Mouse (Mus musculus): ENCODE results near the gene Plppr1.
A peak's percentile ranks its signal among the peaks of the same experiment; 100 is the strongest.
"Not testable (repeated sequence)": the region's sequence is repeated elsewhere in the genome, so short reads cannot be mapped to it uniquely, and the experiment has no call there.

The Plppr1 gene

GRCm38 (mm10) chr4:49232206-49233031 is 173.3 kb downstream of the Plppr1 start:
- DNase-seq (ENCODE audit: low spot score) = no peak

DNA sequence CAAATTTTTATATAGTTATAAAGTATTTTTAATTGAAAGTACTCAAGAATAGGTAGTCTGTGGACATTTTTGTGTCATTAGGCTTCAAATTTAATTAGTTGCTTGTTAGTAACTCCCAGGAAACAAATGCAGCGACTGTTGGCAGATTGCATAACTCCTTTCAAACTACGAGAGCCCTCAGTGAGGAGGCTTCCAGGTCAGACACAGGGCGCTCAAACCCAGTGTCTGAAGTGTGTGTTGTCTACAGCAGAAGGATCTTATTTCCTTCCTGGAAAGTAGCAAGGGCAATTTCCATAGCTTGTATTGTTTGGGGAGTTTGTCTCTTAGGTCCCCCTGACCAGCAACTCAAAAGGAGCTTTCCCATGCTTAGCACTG is 173.9 kb downstream of the Plppr1 start:
- no peak for DNase-seq (ENCODE audit: low spot score)

DNA sequence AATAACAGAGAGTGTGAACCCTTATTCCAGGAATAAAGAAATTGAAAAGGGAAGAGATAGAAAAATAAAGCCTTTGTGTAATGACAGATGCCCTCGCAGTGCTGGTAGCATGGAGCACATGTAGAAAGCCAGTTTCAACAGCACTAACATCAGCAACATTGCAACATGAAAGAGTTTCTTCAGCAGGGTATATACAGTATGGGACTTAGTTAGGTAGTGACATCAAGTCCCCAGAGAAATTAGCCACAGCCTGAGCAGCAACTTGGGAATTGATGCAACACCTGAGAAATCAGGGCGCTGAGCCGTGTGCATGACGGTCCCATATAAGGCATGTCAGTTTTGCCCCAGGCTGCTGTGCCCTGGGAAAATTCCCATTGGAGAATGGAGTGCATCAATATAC is 179.0 kb downstream of the Plppr1 start:
- no peak for DNase-seq (ENCODE audit: low spot score)

GRCm38 (mm10) chr4:49239451-49239850 is 180.4 kb downstream of the Plppr1 start:
- DNase-seq (ENCODE audit: low spot score) = no peak

DNA sequence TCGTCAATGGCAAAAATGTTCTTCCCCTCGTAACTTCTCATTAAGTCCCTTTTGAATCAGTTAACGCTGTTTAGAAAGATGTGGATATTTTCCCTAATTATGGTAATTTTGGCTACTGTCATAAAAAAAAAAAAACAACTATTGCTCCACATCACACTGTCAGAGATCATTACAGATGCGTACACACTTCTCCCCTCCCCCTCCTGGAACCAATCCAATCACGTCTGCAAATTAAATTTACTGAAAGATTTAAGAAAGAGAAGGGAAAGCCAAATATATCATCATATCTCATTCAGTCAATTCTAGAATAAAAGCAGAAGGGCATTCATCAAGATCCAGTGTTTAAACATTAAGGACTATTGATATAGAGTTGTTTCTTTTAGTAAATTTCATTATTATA is 185.7 kb downstream of the Plppr1 start:
- no peak for DNase-seq (ENCODE audit: low spot score)

- no peak for DNase-seq (ENCODE audit: low spot score)
These were observed 186.2 kb downstream of the Plppr1 start for GRCm38 (mm10) chr4:49245274-49245673.

DNA sequence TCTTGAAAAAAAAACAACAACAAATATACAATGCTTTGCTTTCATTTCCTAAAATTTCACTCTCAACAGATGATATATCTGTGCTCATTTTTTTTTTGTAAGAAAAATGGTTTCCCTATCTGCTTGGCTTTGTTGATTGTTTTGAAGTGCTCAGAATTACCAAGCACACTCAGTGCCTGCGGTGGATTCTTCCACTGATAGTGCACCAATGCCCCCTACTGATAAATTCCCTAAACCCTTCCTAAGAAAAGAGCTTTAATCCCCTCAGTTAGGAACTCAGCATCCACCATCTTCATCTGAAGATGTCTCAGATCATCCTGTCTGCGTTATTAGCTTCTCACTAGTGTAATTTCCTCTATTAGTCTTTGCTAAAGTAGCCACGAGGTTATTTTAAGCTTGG is 192.2 kb downstream of the Plppr1 start:
- no peak for DNase-seq (ENCODE audit: low spot score)

- no peak for DNase-seq (ENCODE audit: low spot score)
These were observed 193.1 kb downstream of the Plppr1 start for GRCm38 (mm10) chr4:49252169-49252568.

GRCm38 (mm10) chr4:49278515-49278914 is 219.4 kb downstream of the Plppr1 start:
- DNase-seq (ENCODE audit: low spot score) = no peak

- DNase-seq (ENCODE audit: low spot score) = no peak
These were observed 225.7 kb downstream of the Plppr1 start for GRCm38 (mm10) chr4:49284692-49285291.

- DNase-seq (ENCODE audit: low spot score) = no peak
These were observed 226.5 kb downstream of the Plppr1 start for GRCm38 (mm10) chr4:49285340-49286196.

GRCm38 (mm10) chr4:49286197-49286492 is 227.1 kb downstream of the Plppr1 start:
- no peak for DNase-seq (ENCODE audit: low spot score)

DNA sequence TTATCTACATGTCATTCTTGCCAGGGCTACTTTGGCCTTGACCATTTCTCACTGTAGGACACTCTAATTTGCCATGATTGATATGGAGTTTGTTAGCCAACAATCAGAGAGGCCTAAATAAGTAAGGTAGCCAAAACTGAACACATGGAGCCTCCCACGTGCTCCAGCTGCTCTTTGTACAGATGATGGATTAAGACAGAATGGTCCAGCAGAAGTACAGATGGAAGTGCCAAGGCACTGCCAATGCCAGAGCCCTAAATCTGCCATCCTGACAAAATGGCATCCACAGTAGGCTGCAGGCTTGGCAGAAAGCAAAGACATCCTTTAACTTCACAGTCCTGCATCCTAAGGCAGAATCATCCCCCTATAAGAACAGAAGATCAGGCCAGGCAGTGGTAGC is 237.4 kb downstream of the Plppr1 start:
- no peak for DNase-seq (ENCODE audit: low spot score)

GRCm38 (mm10) chr4:49299576-49299975 is 240.5 kb downstream of the Plppr1 start:
- DNase-seq (ENCODE audit: low spot score) = no peak

- peak; percentile 10 for DNase-seq (ENCODE audit: low spot score)
These were observed 263.0 kb downstream of the Plppr1 start for GRCm38 (mm10) chr4:49321903-49322635.

DNA sequence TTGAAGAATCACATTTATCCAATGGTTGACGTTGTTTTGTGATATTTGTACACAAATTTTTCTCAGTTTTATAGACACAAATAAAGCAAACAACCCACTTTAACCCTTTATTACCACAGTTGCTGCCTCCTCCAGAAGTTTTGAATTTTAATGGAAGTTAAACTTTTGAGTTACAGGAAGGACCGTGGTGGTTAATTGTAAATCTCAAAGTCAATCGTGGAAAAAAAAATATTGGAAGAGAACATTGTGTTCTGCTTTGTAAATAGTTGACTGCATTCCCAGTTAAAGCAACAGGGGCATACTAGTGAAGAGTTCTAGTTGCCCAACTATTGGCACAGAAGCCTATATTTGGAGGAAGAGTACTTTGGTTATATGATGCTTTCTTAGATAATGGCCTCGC is 278.9 kb downstream of the Plppr1 start:
- DNase-seq (ENCODE audit: low spot score) = not testable (repeated sequence)

DNA sequence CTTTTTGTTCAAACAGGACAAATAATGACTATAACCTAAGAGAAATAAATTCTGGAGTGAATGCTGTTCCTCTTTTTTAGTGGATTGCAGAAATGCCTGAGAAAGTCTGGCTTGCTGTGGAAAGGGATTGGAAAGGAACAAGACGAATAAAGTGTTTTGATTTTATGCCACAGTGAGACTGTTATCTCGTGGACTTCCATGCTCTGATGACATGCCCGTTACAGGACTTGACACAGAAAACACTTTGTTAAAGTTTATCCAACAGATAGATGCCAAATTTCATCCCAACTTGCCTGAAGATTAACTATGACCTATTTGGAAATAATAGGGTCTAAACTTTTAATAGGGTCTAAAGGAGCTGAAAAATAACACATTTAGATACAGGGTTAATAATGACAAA is 281.0 kb downstream of the Plppr1 start:
- DNase-seq (ENCODE audit: low spot score) = not testable (repeated sequence)

DNA sequence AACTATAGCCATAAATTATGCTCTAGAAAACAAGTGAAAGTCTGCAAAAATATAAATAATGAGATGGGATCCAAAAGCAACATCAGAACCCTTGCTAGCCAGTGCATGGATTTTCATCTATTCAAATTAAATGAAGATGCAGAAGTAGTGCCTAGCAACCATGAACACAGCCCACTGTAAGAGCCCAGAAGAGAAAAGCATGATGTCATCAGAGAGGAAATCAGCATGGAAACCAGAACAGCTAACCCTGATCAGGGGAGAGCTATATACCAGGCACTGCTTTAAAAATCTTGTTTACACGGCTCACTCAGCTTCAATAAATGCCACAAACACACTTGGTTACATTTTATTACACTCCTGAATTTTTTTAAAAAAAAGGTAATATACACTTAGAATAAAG is 288.9 kb downstream of the Plppr1 start:
- not testable (repeated sequence) for DNase-seq (ENCODE audit: low spot score)

DNA sequence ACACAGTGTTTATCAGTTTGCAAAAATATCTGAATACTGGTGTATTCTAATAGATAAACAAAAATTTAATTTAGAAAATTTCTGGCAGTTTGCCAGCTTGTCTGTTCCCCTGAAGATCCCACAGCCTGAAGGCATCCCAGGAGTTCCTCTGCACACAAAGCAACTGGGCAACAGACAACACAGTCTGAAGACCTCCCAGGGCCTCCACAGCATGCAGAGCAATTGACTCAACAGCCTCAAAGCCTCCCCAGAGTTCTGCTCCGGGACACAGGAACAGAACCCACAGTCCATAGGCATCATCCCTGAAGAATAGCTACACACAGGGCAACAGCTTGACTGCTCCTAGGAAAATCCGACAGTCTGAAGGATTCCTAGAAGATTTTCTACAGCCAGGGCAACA is 289.6 kb downstream of the Plppr1 start:
- DNase-seq (ENCODE audit: low spot score) = no peak

GRCm38 (mm10) chr4:49350470-49350869 is 291.4 kb downstream of the Plppr1 start:
- no peak for DNase-seq (ENCODE audit: low spot score)

DNA sequence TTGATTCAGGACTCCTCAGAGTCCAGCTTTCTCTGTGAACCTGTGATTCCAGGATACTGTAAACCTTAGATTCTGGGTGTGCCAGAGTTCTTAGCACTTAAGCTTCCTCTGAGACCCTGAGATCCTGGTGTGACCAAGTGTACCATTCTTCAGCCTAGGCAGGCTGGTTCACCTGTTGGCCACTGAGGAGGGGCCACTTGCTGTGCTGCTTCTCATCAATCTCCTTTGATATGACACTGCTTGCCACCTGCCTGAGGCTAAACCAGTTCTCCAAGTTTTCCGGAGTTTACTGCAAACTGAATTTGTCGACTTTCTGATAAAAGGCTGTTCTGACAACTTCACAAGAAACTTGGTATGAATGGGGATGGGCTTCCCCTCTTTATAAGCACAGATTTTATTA is 298.0 kb downstream of the Plppr1 start:
- no peak for DNase-seq (ENCODE audit: low spot score)

DNA sequence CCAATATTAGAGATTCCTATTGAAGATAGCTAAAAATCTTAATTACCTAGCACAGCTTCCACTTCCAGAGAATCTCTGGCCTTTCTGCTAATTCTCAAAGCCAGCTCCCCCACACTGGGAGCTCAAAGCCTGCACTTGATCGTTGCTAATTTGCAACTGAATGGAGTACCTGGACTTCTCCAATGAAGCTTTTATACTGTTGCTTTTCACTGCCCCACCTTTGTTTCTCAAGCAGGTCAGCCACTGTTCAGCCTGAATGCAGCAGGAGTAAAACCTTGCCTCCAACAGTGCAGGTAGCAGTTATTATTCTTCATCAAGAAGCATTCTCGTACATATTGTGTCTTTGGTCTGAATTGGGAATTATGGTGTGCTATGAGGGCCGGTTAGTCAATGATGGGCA is 309.0 kb downstream of the Plppr1 start:
- not testable (repeated sequence) for DNase-seq (ENCODE audit: low spot score)
